Mouse (Mus musculus): ENCODE results near the gene Ncoa5.

- TF ChIP-seq POLR2A (IDR thresholded peaks at IDR 0.05; ENCODE audit: extremely low read depth, insufficient read depth, low read length) (no peak), CTCF (IDR thresholded peaks at IDR 0.05; ENCODE audit: low read depth, low read length) (no peak)
Observed at GRCm38 (mm10) chr2:165078605-165079004, 43.9 kb upstream of the Ncoa5 start.

Data from liver, adult 2 months (tissue).